Mouse (Mus musculus): ENCODE results near the gene Mecom. TPM values are rescaled to one million over a fixed set of nuclear protein-coding genes. Genes with fewer than 3 reads are reported as not detected.
"Not testable (repeated sequence)": the region's sequence is repeated elsewhere in the genome, so short reads cannot be mapped to it uniquely, and the experiment has no call there.

Gene Mecom
- polyA plus RNA-seq (2014; fragmentation: Nextera tagmentation; extraction: Ambion mirVana), result 218 and 228 TPM in 2 replicates

- Histone ChIP-seq H3K9me3 (ENCODE audit: control insufficient read depth, low read length) (no peaks in the 10 kb centered on the region), H3K27me3 (ENCODE audit: control insufficient read depth, insufficient read depth, low read length) (no peaks in the 10 kb centered on the region), H3K4me1 (ENCODE audit: control insufficient read depth, insufficient read depth, low read length) (peaks cover 21% of the 10 kb centered on the region), H3K4me2 (ENCODE audit: low read depth, severe bottlenecking) (no peak within 1 kb of the TSS), H3K27ac (replicated peaks; ENCODE audit: low read depth, low read length) (no peak within 1 kb of the TSS), H3K36me3 (ENCODE audit: control insufficient read depth, insufficient read depth, low read length) (no peaks in the 10 kb centered on the region), H3K4me3 (ENCODE audit: low read depth, low read length) (no peak within 1 kb of the TSS), H3K9ac (ENCODE audit: low read length) (no peak within 1 kb of the TSS)
- no peak for ATAC-seq (ENCODE audit: insufficient number of reproducible peaks, low FRiP score, low TSS enrichment, low read depth)
- WGBS, result 87% methylated on average over 3 of the region's 3 CpGs
- DNase-seq (ENCODE audit: low spot score), result no peak
Measured at GRCm38 (mm10) chr3:30547908-30548307, at the start of gene Mecom. Mecom (minus strand) TSS chr3:30548008.

- Histone ChIP-seq H3K4me3 (ENCODE audit: low read depth, low read length) (no peak overlapping the region), H3K27me3 (ENCODE audit: control insufficient read depth, insufficient read depth, low read length) (0 out of 2 replicates have a peak, but pooled peaks cover 2% of the 10 kb centered on the region), H3K36me3 (ENCODE audit: control insufficient read depth, insufficient read depth, low read length) (no peaks in the 10 kb centered on the region), H3K4me2 (ENCODE audit: low read depth, severe bottlenecking) (no peak overlapping the region), H3K9ac (ENCODE audit: low read length) (no peak overlapping the region), H3K27ac (replicated peaks; ENCODE audit: low read depth, low read length) (no peak overlapping the region), H3K9me3 (ENCODE audit: control insufficient read depth, low read length) (no peaks in the 10 kb centered on the region), H3K4me1 (ENCODE audit: control insufficient read depth, insufficient read depth, low read length) (0 out of 2 replicates have a peak, but pooled peaks cover 8% of the 10 kb centered on the region)
- DNase-seq (ENCODE audit: low spot score) (no peak), ATAC-seq (ENCODE audit: insufficient number of reproducible peaks, low FRiP score, low TSS enrichment, low read depth) (no peak)
- WGBS, result 82% methylated on average over 7 of the region's 7 CpGs
Measured at GRCm38 (mm10) chr3:30597271-30597670, 49.5 kb upstream of the Mecom start.

- H3K36me3 ChIP-seq (ENCODE audit: control insufficient read depth, insufficient read depth, low read length), result no peaks in the 10 kb centered on the region
- ATAC-seq (ENCODE audit: insufficient number of reproducible peaks, low FRiP score, low TSS enrichment, low read depth) (peak; percentile 69), DNase-seq (ENCODE audit: low spot score) (peak; percentile 77)
- H3K9me3 ChIP-seq (ENCODE audit: control insufficient read depth, low read length), result no peaks in the 10 kb centered on the region
- peak overlapping the region; percentile 95 for H3K9ac ChIP-seq (ENCODE audit: low read length)
- H3K27me3 ChIP-seq (ENCODE audit: control insufficient read depth, insufficient read depth, low read length), result 0 out of 2 replicates have a peak, but pooled peaks cover 2% of the 10 kb centered on the region
- 0 out of 2 replicates have a peak, but pooled peaks cover 8% of the 10 kb centered on the region for H3K4me1 ChIP-seq (ENCODE audit: control insufficient read depth, insufficient read depth, low read length)
- peak overlapping the region; percentile 80 for H3K4me3 ChIP-seq (ENCODE audit: low read depth, low read length)
- peak overlapping the region; percentile 1; the same call in 1 of the 2 replicates for H3K27ac ChIP-seq (replicated peaks; ENCODE audit: low read depth, low read length)
- H3K4me2 ChIP-seq (ENCODE audit: low read depth, severe bottlenecking), result peak overlapping the region; percentile 58
- under 1% methylated on average over 57 of the region's 62 CpGs for WGBS
Measured at GRCm38 (mm10) chr3:30595111-30595832, 47.5 kb upstream of the Mecom start.

- WGBS, result 81% methylated on average over 4 of the region's 4 CpGs
- no peak overlapping the region for H3K4me2 ChIP-seq (ENCODE audit: low read depth, severe bottlenecking)
- DNase-seq (ENCODE audit: low spot score) (peak; percentile 49), ATAC-seq (ENCODE audit: insufficient number of reproducible peaks, low FRiP score, low TSS enrichment, low read depth) (no peak)
- H3K27me3 ChIP-seq (ENCODE audit: control insufficient read depth, insufficient read depth, low read length), result no peaks in the 10 kb centered on the region
- H3K36me3 ChIP-seq (ENCODE audit: control insufficient read depth, insufficient read depth, low read length), result no peaks in the 10 kb centered on the region
- H3K9ac ChIP-seq (ENCODE audit: low read length), result no peak overlapping the region
- no peak overlapping the region for H3K4me3 ChIP-seq (ENCODE audit: low read depth, low read length)
- H3K9me3 ChIP-seq (ENCODE audit: control insufficient read depth, low read length), result no peaks in the 10 kb centered on the region
- no peak overlapping the region for H3K27ac ChIP-seq (replicated peaks; ENCODE audit: low read depth, low read length)
- 0 out of 2 replicates have a peak, but pooled peaks cover 3% of the 10 kb centered on the region for H3K4me1 ChIP-seq (ENCODE audit: control insufficient read depth, insufficient read depth, low read length)
Measured at GRCm38 (mm10) chr3:30593719-30594485, 46.1 kb upstream of the Mecom start.

- H3K27ac ChIP-seq (replicated peaks; ENCODE audit: low read depth, low read length), result no peak overlapping the region
- no peaks in the 10 kb centered on the region for H3K27me3 ChIP-seq (ENCODE audit: control insufficient read depth, insufficient read depth, low read length)
- 0 out of 2 replicates have a peak, but pooled peaks cover 3% of the 10 kb centered on the region for H3K4me1 ChIP-seq (ENCODE audit: control insufficient read depth, insufficient read depth, low read length)
- no peak overlapping the region for H3K4me2 ChIP-seq (ENCODE audit: low read depth, severe bottlenecking)
- no peak overlapping the region for H3K4me3 ChIP-seq (ENCODE audit: low read depth, low read length)
- H3K9me3 ChIP-seq (ENCODE audit: control insufficient read depth, low read length), result no peaks in the 10 kb centered on the region
- H3K9ac ChIP-seq (ENCODE audit: low read length), result no peak overlapping the region
- WGBS, result 0% methylated on average over 2 of the region's 2 CpGs
- DNase-seq (ENCODE audit: low spot score) (peak; percentile 45), ATAC-seq (ENCODE audit: insufficient number of reproducible peaks, low FRiP score, low TSS enrichment, low read depth) (0 out of 2 replicates have a peak, but pooled peaks have one; percentile 44)
- no peaks in the 10 kb centered on the region for H3K36me3 ChIP-seq (ENCODE audit: control insufficient read depth, insufficient read depth, low read length)
Measured at GRCm38 (mm10) chr3:30592418-30592853, 44.6 kb upstream of the Mecom start.

- H3K9me3 ChIP-seq (ENCODE audit: control insufficient read depth, low read length), result no peaks in the 10 kb centered on the region
- DNase-seq (ENCODE audit: low spot score) (no peak), ATAC-seq (ENCODE audit: insufficient number of reproducible peaks, low FRiP score, low TSS enrichment, low read depth) (no peak)
Measured at GRCm38 (mm10) chr3:30588865-30589264, 41.1 kb upstream of the Mecom start.

GRCm38 (mm10) chr3:30573549-30573948 is 25.7 kb upstream of the Mecom start:
- Histone ChIP-seq H3K9ac (ENCODE audit: low read length) (no peak overlapping the region), H3K4me1 (ENCODE audit: control insufficient read depth, insufficient read depth, low read length) (no peaks in the 10 kb centered on the region), H3K27ac (replicated peaks; ENCODE audit: low read depth, low read length) (no peak overlapping the region), H3K4me3 (ENCODE audit: low read depth, low read length) (no peak overlapping the region), H3K9me3 (ENCODE audit: control insufficient read depth, low read length) (no peaks in the 10 kb centered on the region), H3K4me2 (ENCODE audit: low read depth, severe bottlenecking) (no peak overlapping the region), H3K36me3 (ENCODE audit: control insufficient read depth, insufficient read depth, low read length) (no peaks in the 10 kb centered on the region), H3K27me3 (ENCODE audit: control insufficient read depth, insufficient read depth, low read length) (no peaks in the 10 kb centered on the region)
- WGBS, result 20% methylated on average over 2 of the region's 2 CpGs
- DNase-seq (ENCODE audit: low spot score), result no peak
- no peak for ATAC-seq (ENCODE audit: insufficient number of reproducible peaks, low FRiP score, low TSS enrichment, low read depth)

More at GRCm38 (mm10) chr3:30588865-30589264, 41.1 kb upstream of the Mecom start:
- H3K27ac ChIP-seq (replicated peaks; ENCODE audit: low read depth, low read length), result no peak overlapping the region
- H3K36me3 ChIP-seq (ENCODE audit: control insufficient read depth, insufficient read depth, low read length), result no peaks in the 10 kb centered on the region
- H3K4me2 ChIP-seq (ENCODE audit: low read depth, severe bottlenecking), result no peak overlapping the region
- H3K4me1 ChIP-seq (ENCODE audit: control insufficient read depth, insufficient read depth, low read length), result no peaks in the 10 kb centered on the region
- no peaks in the 10 kb centered on the region for H3K27me3 ChIP-seq (ENCODE audit: control insufficient read depth, insufficient read depth, low read length)
- H3K4me3 ChIP-seq (ENCODE audit: low read depth, low read length), result no peak overlapping the region
- no peak overlapping the region for H3K9ac ChIP-seq (ENCODE audit: low read length)
- WGBS, result 90% methylated on average over 6 of the region's 6 CpGs

- not testable (repeated sequence) for H3K36me3 ChIP-seq (ENCODE audit: control insufficient read depth, insufficient read depth, low read length); H3K9me3 ChIP-seq (ENCODE audit: control insufficient read depth, low read length); H3K27me3 ChIP-seq (ENCODE audit: control insufficient read depth, insufficient read depth, low read length); H3K4me2 ChIP-seq (ENCODE audit: low read depth, severe bottlenecking); H3K4me3 ChIP-seq (ENCODE audit: low read depth, low read length); ATAC-seq (ENCODE audit: insufficient number of reproducible peaks, low FRiP score, low TSS enrichment, low read depth); DNase-seq (ENCODE audit: low spot score); H3K4me1 ChIP-seq (ENCODE audit: control insufficient read depth, insufficient read depth, low read length); H3K9ac ChIP-seq (ENCODE audit: low read length); H3K27ac ChIP-seq (replicated peaks; ENCODE audit: low read depth, low read length)
- WGBS, result no CpG with 5 or more reads among the region's 2 CpGs
Measured at GRCm38 (mm10) chr3:30566333-30566732, 18.5 kb upstream of the Mecom start.

Measured in limb, embryonic 11.5 days (tissue).